Mouse (Mus musculus) cerebellum, postnatal 14 days (tissue): Measurements from ENCODE around the gene Abcc6.

Experiments used
- DNase-seq, 2 experiments: peaks; one replicate each; pipeline ENCODE4 v3.0.0; 2021; ENCODE audit warnings: mixed read lengths in 2 of 2

The Abcc6 gene

DNA sequence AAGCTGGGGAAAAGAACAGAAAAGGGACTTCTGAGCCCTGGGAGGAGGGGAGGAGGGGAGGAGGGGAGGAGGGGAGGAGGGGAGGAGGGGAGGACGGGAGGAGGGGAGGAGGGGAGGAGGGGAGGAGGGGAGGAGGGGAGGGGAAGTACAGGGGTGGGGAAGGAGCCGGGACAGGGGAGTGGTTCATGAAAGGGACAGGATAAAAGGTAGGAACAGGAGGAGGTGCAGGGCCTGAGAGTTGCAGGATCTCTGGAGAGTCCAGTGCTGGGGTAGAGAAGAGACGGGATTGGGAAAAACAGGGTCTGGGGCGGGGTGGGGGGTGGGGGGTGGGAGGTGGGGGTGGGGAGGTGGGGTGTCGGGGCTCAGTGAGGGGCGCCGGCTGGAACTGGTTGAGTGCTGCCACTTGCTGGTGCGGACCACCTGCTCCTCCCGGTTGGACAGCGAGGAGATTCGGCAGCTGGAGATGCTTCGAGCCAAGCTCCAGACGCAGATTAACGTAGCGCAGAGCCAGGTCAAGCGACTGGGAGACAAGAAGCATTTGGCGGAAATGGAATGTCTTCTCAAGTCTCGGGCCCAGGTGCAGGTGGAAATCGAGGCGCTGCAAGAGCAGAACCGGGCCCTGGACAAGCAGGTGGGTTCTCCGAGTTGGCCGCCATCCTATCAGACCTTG is 101.3 kb downstream of the Abcc6 start:
- peak; percentile 28 to 43 for DNase-seq

DNA sequence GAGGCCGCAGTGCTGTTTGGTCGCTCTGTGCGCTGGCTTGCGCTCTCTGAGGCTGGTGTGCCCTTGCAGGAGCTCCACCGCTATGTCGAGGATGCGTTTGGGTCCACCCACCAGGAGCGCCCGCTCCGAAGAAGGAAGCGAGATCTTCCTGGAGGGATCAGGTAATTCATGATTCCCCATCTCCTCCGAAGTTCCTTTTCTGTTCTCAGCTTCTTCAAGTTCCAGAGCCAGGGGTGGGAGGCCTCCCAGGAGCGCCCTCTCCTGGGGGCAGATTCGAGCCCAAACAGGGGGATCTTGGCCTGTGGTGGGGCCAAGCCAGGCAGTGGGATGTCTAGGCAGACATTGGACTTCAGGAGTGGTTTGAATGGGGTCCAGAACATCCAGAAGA is 105.7 kb downstream of the Abcc6 start:
- peak in 1 of 2 experiments; percentile 23 for DNase-seq

DNA sequence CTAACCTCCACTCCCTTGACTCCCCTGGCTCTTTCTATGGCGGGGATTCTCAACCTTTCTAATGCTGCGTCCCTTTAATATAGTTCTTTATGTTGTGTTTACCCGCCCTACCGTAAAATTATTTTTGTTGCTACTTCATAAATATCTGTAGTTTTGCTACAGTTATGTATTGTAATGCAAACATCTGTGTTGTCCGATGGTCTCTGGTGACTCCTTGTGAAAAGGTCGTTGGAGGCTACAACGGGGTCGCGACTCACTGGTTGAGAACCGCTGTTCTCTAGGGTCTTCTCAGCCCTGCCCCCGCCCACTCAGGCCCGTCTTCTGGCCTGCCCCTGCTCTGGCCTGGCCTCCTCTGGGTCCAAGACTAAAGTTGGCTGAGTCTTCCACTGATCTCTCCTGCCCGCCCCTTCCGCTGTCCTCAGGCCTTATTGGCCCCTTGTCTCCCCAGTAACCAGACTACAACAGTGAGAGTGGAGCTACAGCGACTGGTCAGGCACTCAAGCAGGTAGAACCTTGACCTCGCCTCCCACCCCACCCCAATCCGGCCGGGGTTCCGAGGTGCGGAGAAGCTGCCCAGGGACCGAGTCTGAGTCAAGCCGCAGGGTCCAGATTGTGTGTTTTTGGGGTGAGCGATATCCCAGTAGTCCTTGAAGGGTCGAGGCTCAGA is 106.2 kb downstream of the Abcc6 start, which contains the start of gene Ccdc114:
Gene Ccdc114 (plus strand): TSS at position 311 of the 667 bp plus-strand sequence.
- peak; percentile 38 to 55 for DNase-seq

DNA sequence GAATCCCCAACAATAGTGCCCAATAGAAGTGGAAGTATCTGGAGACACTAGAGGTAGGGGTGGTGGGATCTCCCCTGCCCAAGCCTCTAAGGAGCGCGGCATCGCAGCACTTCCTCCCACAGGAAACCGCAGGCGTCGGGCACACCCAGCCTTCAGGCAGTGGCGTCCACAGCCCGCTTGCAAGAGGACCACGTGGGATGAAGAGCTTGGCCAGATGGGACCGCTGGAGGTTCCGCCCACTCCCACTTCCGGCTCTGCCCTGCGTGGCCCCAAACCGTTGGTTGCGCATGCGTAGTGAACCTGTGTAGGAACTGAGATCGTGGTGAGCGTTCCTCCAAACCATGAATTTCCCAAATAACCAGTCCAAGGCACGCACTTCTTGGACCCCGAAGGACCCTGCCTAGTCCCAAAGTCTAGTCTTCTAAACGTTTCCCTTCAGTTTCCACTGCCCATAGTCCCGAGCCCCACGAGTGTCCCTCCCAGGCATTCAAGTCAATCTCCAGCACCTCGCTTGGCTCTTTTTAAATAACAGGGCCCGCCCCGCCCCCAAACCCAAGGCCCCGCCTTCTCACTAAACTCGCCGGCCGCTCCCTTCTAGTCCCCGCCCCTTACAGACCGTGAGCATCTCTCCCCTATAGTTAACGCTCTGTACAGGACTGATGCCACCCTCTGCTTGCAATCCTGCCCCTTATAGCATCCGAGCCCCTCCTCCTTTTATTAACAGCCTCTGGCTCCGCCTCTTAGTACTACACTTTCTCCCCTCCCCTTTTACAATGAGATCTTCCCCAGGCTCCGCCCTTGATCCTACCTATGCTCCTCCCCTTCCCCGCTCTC is 107.0 kb downstream of the Abcc6 start:
- peak; percentile 90 to 92 for DNase-seq

DNA sequence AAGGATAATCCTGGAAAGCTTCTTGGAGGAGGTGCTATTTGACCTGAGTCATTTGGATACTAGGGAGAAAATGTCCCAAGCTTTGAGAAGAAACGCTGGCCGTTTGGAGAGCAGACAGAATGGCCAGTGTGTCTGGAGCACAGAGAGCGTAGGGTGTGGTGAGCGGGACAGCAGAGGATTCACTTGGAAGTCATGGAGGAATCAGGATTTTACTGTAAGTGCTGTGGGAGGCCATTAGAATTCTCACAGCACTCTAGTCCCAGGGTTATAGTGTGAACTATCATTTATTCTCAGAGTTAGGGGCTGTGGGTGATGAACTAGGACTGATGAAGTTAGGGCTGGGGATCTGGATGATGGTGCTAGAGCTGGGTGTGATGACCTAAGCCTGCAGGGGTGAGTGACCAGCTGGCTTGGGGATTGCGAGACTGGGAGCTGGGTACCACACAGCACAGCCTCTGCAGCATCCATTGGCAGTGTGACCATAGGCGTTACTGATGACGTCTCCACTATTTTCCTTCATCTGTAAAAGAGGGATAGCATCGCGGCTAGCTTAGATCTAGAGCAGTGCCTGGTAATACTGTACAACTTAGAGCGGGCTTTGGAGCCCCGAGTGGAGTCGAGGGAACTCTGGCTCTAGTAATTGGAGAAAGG is 108.0 kb downstream of the Abcc6 start:
- no peak for DNase-seq

DNA sequence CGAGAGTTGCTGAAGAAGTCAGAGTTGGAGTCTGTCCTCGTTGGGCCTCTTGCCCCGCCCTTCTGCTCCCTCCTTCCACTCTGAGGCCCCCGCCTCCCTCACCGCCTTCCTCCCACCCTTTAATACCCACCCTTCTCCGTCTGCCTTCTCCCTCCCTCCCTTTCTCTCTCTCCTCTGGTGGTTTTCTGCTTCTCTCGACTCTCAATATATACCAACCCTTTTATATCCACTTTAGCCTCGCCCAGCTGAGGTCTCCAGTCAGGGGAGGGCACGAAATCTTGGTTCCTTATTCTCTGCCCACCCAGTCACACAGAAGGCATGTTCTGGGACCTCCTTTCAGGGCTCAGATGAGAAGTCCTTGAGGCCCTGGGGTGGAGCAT is 108.9 kb downstream of the Abcc6 start, which contains the start of gene Emp3:
Gene Emp3 (minus strand): TSS at position 163 of the 380 bp plus-strand sequence.
- no peak for DNase-seq

DNA sequence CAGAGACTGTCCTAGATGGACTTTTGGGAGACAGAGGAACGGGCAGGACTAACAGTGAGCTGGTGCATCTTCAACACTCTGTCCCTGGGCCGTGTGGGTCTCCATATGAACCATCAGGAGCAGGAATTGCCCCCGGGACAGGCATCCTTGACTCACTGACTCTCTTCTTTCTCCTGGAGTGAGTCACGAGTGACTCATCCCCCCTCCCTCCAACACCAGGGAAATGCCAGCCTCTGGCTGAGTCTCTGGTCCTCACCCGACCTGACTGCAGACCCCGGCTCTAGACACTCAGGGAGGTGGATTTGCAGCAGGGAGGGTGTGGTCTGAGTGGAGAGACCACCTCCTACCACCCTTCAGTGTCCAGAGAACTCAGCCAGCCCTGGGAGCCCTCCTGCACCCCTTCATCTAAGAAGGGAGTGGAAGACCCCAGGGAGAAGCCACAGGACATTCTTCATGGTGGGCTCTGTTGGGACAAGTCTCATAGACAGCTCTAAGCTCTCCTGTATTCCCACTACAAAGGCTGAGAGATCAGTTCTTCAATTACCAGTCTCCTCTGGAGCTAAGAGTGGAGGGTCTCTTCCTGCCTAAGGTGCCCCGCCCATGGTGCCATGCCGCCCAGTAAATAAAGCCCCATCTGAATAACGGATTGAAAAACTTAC is 109.4 kb downstream of the Abcc6 start:
- DNase-seq: no peak

DNA sequence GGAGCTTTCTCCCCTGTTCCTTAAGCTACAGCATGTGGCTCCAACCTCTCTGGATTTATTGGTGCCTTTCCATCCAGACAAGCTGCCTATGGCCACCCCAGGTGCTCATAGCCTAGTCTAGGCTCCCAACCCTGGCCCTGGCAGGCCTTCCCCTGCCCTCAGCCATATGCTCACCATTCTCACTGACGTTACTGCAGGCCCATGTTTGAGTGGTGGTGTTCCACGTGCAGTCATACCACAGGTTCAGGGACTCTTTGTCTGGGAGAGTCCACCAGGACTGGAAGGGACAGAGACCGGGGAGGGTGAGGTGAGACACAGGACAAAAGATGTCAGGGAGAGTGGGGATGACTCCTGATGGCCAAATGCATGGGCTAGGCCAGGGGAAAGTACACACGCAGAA is 110.3 kb downstream of the Abcc6 start:
- DNase-seq: no peak

DNA sequence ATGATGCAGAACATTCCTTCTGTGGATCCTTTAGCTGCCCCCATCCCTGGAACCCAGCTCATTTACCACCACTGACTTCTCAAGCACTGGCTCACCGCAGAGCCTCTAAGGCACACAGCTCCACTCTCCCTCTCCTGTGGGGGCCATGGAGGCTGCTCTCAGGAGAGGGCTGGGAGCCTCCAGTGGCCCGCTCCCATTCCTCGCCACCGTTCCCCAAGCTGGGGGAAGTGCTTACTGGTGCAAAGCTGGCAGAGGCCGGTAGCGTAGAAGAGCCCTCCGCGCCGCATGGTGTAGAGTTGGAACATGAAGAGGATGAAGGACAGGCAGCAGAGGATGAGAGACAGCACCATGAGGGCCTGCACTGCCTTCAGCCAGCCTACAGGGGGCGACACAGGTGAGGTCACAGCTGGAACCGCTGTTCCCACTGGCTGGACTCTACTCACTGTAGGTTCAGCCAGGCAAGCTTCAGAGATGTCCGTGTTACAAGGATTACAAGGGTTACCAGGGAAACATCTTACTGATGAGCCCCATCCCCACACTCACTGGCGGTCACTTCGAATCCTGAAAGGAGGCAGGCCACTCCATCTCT is 110.9 kb downstream of the Abcc6 start:
- DNase-seq: no peak

DNA sequence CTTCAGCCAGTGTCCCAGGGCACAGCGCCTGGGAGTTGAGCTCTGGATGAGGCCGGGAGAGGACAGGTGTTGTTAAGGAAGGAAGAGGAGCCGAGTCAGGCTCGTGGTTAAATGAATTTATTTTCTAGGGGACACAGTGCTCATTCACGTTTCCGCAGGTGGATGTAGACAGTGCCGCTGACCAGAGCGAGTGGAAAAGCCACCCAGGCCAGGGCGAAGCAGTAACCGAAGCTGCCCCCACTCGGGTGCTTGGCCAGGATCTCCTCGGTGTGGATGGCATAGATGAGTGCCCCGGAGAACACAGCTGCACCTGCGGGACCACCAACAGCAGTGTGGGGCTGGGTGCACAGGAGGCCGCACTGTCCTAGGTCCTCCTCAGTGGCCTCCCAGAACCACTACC is 112.2 kb downstream of the Abcc6 start:
- no peak for DNase-seq
